Mouse (Mus musculus) CD4-positive naive resting alpha-beta T cell, adult 57 days (primary cell): ENCODE measurements around the gene Tpx2. TPM values are rescaled to one million over a fixed set of nuclear protein-coding genes. Genes with fewer than 3 reads are reported as not detected.

Experiments
- total RNA-seq: library from RNA; stranded (reverse); gene quantifications from one replicate; pipeline ENCODE4 v1.2.4, GENCODE M21; 2023

Gene Tpx2
- total RNA-seq: 0.30 TPM

DNA sequence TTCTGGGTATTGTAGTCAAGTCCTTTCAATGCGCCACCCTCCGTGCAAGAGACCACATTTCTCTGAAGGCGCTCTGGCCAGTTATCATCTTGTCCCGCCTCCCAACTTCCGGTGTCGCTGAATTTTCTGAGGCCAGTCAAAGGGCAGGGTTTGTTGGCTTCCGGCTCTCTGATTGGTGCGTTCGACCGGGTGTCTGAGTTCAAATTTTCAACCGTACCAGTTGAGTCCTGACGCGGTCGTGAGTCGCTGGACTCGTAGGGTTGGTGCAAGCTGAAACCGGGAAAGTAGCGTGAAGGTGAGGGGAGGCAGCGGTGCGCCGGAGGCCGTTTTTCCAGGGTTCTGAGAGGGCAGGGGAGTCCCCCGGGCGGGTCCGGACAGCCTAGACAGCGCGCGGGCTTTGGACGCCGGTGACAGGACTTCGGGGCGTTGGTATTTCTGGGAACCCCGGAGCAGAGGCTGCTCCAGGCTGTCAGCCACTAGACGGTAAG lies at the start of gene Tpx2:
Tpx2 (plus strand) TSS at position 150 of the 488 bp plus-strand sequence.

DNA sequence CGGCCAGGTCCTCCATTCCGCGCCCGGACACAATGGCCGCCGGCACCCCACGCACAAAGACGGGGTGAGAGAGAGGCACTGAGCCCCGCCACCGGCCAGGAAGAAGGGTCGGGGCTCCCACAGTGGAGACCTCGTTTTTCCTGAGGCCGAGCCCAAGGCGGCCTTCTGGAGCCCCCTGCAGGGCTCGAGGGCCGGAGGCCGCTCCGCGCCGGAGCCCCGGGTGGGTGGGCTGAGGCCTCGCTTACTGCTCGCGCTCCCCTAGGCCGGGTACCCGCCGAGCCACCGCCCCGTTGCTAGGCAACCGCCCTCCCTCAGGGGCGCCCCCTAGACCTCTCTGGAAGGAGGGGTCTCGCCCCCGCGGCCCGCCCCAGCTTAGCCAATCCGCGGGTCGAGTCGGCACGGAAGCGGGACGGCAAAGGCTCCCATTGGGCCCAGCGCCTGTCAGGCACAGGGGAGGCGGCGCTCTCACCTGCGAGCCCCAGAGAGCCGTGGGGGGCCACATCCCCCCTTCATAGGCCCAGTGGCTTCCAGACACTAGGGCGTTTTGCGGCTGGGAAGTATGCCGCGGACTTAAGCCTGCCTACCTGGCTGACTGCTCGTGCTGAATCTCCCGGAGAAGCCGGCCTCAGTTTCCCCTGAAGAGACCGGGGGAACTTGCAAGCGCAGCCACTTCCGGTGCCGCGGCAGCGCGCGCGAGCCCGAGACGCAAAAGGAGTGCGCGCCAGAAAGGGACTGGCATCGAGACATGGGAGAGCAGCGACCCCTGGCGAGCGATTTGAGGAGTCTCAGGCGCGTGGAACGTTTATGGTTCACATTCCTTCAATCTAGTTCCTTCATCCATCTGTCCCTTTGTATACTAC lies 16.5 kb upstream of the Tpx2 start, which contains the start of gene Bcl2l1:
Bcl2l1 (minus strand) TSS at position 710 of the 860 bp plus-strand sequence.

DNA sequence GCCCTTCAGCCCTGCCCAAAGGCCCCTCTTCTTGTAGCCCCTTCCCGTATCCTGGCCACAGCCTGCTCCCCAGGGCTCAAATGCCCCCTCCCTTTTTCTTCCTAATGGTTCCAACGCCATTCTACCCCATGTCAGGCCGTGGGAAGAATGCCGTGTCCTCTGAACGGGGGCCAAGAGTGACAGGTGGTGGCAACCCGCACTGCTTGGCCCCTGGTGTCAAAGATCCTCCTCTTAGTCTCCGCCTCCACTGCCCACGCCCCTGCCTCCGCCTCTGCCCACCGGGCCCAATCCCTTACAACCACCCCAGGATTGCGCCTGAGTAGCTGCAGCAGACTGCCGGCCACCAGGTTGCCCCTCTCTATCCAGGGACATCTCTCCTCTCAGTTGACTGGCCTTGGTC lies 63.3 kb downstream of the Tpx2 start, which contains the start of gene Mylk2:
Mylk2 (plus strand) TSS at position 322 of the 400 bp plus-strand sequence.

DNA sequence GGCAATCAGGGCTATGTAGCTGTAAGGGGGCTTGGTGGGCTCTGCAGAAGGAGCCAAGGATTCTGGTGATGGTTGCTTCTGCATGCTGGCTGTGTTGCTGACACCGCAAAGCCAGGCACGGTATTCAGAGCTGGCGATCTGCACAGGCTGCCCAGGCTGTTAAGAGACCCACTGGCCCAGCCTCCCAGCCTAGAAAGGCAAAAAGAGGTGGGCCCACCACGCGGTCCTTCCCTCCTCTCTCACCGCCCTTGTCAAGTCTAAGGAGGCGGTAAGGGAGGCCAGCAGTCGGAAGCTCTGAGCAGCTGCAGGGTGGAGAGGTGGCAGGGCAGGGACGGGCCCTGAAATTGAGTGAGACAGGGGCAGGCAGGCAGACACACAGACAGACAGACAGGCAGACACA lies 85.3 kb downstream of the Tpx2 start, which contains the start of gene Foxs1:
Foxs1 (minus strand) TSS at position 161 of the 400 bp plus-strand sequence.

Other genes starting within 250 kb of the Tpx2 start
- gene Defb45, start 248.6 kb upstream of the Tpx2 start, total RNA-seq: not detected
- gene Defb36, start 243.6 kb upstream of the Tpx2 start, total RNA-seq: not detected
- not detected for gene Defb25, start 224.9 kb upstream of the Tpx2 start, total RNA-seq
- gene Rem1, start 221.0 kb upstream of the Tpx2 start, total RNA-seq: not detected
- gene H13, start 178.5 kb upstream of the Tpx2 start, total RNA-seq: 151 TPM
- gene Mcts2, start 160.9 kb upstream of the Tpx2 start, total RNA-seq: 28.4 TPM
- gene Id1, start 111.7 kb upstream of the Tpx2 start, total RNA-seq: 2.8 TPM
- gene Cox4i2, start 93.8 kb upstream of the Tpx2 start, total RNA-seq: not detected
- gene Bcl2l1, start 16.2 kb upstream of the Tpx2 start, total RNA-seq: 22.7 TPM
- gene Mylk2, start 63.4 kb downstream of the Tpx2 start, total RNA-seq: not detected
- gene Foxs1, start 85.2 kb downstream of the Tpx2 start, total RNA-seq: not detected
- not detected for gene Dusp15, start 103.7 kb downstream of the Tpx2 start, total RNA-seq
- gene Ttll9, start 114.5 kb downstream of the Tpx2 start, total RNA-seq: not detected
- 77.5 TPM for gene Pdrg1, start 167.5 kb downstream of the Tpx2 start, total RNA-seq
- not detected for gene Xkr7, start 183.9 kb downstream of the Tpx2 start, total RNA-seq
- 3.0 TPM for gene Ccm2l, start 218.0 kb downstream of the Tpx2 start, total RNA-seq